Mouse (Mus musculus): ENCODE data around the gene Snrpd2. TPM values are rescaled to one million over a fixed set of nuclear protein-coding genes. Genes with fewer than 3 reads are reported as not detected.

Snrpd2 gene
- polyA plus RNA-seq, 1 experiment = 192 TPM

DNA sequence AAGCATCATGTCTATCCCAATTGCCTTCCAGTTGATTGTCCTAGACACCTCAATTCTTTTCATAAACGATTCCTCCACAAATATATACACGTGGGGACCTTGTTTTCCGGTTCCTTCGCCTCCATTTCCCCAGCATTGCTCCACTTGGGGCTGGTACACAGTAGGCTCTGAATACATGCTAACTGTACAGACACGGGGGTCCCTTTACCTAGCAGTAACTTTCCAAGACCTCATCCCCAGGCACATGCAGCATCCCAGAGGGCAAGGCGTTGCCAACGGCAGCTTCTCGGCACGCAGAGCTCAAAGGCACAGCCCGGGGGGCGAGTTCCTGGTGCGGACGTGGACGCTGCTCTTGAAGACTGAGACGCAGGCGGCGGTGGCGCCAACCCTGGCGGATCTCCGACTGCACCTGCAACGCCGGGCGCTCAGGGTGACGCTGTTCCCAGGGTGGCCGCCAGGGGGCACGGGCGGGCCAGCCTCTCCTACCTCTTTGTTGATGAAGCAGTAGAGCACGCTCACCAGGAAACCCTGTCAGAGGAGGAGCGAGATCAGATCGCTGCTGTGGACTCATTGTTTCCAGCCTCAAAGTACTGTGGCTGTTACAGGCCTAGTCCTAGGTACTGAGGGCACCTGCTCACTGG is 7.8 kb downstream of the Snrpd2 start:
- peak; percentile 50 for TF ChIP-seq POLR2AphosphoS2 (IDR thresholded peaks at IDR 0.05; ENCODE audit: insufficient read length, low read depth)
- TF ChIP-seq REST (IDR thresholded peaks at IDR 0.05; ENCODE audit: insufficient read depth, insufficient read length) = no peak
- Histone ChIP-seq H3K36me3 (ENCODE audit: control insufficient read depth, insufficient read depth) (peaks cover 6% of the 10 kb centered on the region), H3K4me3 (no peak overlapping the region), H3K27me3 (ENCODE audit: control insufficient read depth, insufficient read depth, insufficient read length) (no peaks in the 10 kb centered on the region), H3K4me2 (ENCODE audit: low read depth) (no peak overlapping the region), H3ac (ENCODE audit: control insufficient read depth, insufficient read length) (no peak overlapping the region), H3K79me2 (ENCODE audit: control insufficient read depth, insufficient read depth) (no peaks in the 10 kb centered on the region)

DNA sequence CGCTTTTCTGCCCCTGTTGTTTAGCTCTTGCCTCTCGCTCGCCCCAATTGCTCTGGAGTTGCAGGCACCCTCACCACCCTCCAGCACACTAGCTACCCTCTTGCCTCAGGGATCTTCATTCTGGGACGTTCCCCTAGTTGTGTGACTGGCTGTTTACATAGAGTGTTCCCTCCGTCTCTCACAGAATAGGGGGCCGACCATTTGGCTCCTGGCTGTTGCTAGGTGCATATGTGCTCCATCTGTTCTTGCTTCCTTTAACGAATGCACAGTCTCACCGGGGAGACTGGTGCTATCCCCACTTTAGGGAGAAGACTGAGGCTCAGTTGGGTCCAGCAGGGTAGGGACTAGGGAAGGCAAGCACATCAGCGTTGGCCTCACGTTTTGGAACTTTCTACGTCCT is 9.1 kb downstream of the Snrpd2 start:
- Histone ChIP-seq H3K4me2 (ENCODE audit: low read depth) (no peak overlapping the region), H3K36me3 (ENCODE audit: control insufficient read depth, insufficient read depth) (peaks cover 5% of the 10 kb centered on the region), H3ac (ENCODE audit: control insufficient read depth, insufficient read length) (no peak overlapping the region), H3K4me3 (no peak overlapping the region), H3K27me3 (ENCODE audit: control insufficient read depth, insufficient read depth, insufficient read length) (no peaks in the 10 kb centered on the region), H3K79me2 (ENCODE audit: control insufficient read depth, insufficient read depth) (no peaks in the 10 kb centered on the region)
- TF ChIP-seq MYOD1 (IDR thresholded peaks at IDR 0.05; ENCODE audit: control insufficient read depth in 1 of 3, insufficient read length in 2 of 3, low read depth in 2 of 3) (no peak), SRF (IDR thresholded peaks at IDR 0.05; ENCODE audit: control insufficient read depth, insufficient read length, low read depth) (no peak), REST (IDR thresholded peaks at IDR 0.05; ENCODE audit: insufficient read depth, insufficient read length) (no peak), TCF3 (IDR thresholded peaks at IDR 0.05; ENCODE audit: insufficient read length, low read depth) (no peak), POLR2A (IDR thresholded peaks at IDR 0.05; ENCODE audit: insufficient read length, low read depth) (no peak), USF1 (IDR thresholded peaks at IDR 0.05; ENCODE audit: low read depth) (no peak), POLR2AphosphoS2 (IDR thresholded peaks at IDR 0.05; ENCODE audit: insufficient read length, low read depth) (no peak), CEBPB (IDR thresholded peaks at IDR 0.05; ENCODE audit: insufficient read depth, poor library complexity, severe bottlenecking) (no peak), MAX (IDR thresholded peaks at IDR 0.05; ENCODE audit: low read depth) (no peak), E2F4 (IDR thresholded peaks at IDR 0.05; ENCODE audit: insufficient read depth) (no peak), MYOG (IDR thresholded peaks at IDR 0.05; ENCODE audit: control insufficient read depth in 1 of 3, insufficient read depth in 1 of 3, insufficient read length in 2 of 3, low read depth in 2 of 3) (no peak), TCF12 (IDR thresholded peaks at IDR 0.05; ENCODE audit: insufficient read depth, poor library complexity, severe bottlenecking) (no peak)

DNA sequence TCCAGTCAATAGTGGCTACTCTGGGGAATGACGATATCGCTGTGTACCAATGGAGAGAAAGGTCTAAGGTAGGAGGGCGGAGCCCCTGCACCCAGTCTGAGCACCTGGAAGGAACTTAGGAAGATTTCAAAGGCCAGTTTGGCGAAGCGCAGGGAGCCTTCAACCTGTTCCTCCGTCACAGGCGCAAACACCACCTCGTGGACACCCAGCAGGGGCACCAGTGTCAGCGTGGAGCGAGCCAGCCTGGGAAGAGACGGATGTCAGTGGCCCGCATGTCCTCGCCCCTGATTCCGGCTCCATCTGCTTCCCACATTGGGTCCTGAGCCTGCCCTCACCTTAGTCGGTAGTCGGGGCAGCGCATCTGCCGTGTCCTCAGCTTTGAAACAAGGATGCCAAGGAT is 9.9 kb downstream of the Snrpd2 start:
- H3K79me2 ChIP-seq (ENCODE audit: control insufficient read depth, insufficient read depth) = no peaks in the 10 kb centered on the region
- TF ChIP-seq USF1 (IDR thresholded peaks at IDR 0.05; ENCODE audit: low read depth) (no peak), MYOD1 (IDR thresholded peaks at IDR 0.05; ENCODE audit: control insufficient read depth in 1 of 3, insufficient read length in 2 of 3, low read depth in 2 of 3) (no peak), MAX (IDR thresholded peaks at IDR 0.05; ENCODE audit: low read depth) (no peak), CEBPB (IDR thresholded peaks at IDR 0.05; ENCODE audit: insufficient read depth, poor library complexity, severe bottlenecking) (no peak), MYOG (IDR thresholded peaks at IDR 0.05; ENCODE audit: control insufficient read depth in 1 of 3, insufficient read depth in 1 of 3, insufficient read length in 2 of 3, low read depth in 2 of 3) (no peak), POLR2A (IDR thresholded peaks at IDR 0.05; ENCODE audit: insufficient read length, low read depth) (no peak), REST (IDR thresholded peaks at IDR 0.05; ENCODE audit: insufficient read depth, insufficient read length) (no peak), SRF (IDR thresholded peaks at IDR 0.05; ENCODE audit: control insufficient read depth, insufficient read length, low read depth) (no peak), POLR2AphosphoS2 (IDR thresholded peaks at IDR 0.05; ENCODE audit: insufficient read length, low read depth) (no peak), E2F4 (IDR thresholded peaks at IDR 0.05; ENCODE audit: insufficient read depth) (no peak), TCF12 (IDR thresholded peaks at IDR 0.05; ENCODE audit: insufficient read depth, poor library complexity, severe bottlenecking) (no peak), TCF3 (IDR thresholded peaks at IDR 0.05; ENCODE audit: insufficient read length, low read depth) (no peak)
- no peaks in the 10 kb centered on the region for H3K27me3 ChIP-seq (ENCODE audit: control insufficient read depth, insufficient read depth, insufficient read length)
- H3K4me2 ChIP-seq (ENCODE audit: low read depth) = no peak overlapping the region
- H3K4me3 ChIP-seq = no peak overlapping the region
- H3ac ChIP-seq (ENCODE audit: control insufficient read depth, insufficient read length) = no peak overlapping the region
- no peaks in the 10 kb centered on the region for H3K36me3 ChIP-seq (ENCODE audit: control insufficient read depth, insufficient read depth)

DNA sequence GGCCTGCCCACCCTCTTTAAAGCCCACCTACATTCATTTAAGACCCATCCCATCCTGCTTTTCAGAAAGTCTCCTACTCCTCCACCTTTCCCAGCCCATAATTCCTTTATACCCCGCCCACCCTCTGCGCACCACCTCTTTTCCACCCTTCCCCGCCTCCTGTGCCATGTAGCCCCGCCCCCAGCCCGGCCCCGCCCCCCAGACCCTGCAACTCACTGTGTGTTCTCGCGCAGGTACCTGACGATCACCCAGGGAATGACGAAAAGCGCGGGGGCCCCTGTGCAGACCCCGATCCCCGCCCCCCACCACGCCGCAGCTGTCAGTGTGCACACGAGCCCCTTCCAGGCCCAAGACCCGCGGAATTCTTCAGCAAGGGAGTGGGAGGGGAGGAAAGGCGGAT is 10.6 kb downstream of the Snrpd2 start:
- no peak for TF ChIP-seq SRF (IDR thresholded peaks at IDR 0.05; ENCODE audit: control insufficient read depth, insufficient read length, low read depth)
- no peak for TF ChIP-seq MYOD1 (IDR thresholded peaks at IDR 0.05; ENCODE audit: control insufficient read depth in 1 of 3, insufficient read length in 2 of 3, low read depth in 2 of 3)
- TF ChIP-seq USF1 (IDR thresholded peaks at IDR 0.05; ENCODE audit: low read depth) = no peak
- TF ChIP-seq MYOG (IDR thresholded peaks at IDR 0.05; ENCODE audit: control insufficient read depth in 1 of 3, insufficient read depth in 1 of 3, insufficient read length in 2 of 3, low read depth in 2 of 3) = no peak
- TF ChIP-seq REST (IDR thresholded peaks at IDR 0.05; ENCODE audit: insufficient read depth, insufficient read length) = no peak
- TF ChIP-seq TCF12 (IDR thresholded peaks at IDR 0.05; ENCODE audit: insufficient read depth, poor library complexity, severe bottlenecking) = no peak
- no peak for TF ChIP-seq POLR2A (IDR thresholded peaks at IDR 0.05; ENCODE audit: insufficient read length, low read depth)
- TF ChIP-seq CEBPB (IDR thresholded peaks at IDR 0.05; ENCODE audit: insufficient read depth, poor library complexity, severe bottlenecking) = no peak
- TF ChIP-seq MAX (IDR thresholded peaks at IDR 0.05; ENCODE audit: low read depth) = no peak
- TF ChIP-seq POLR2AphosphoS2 (IDR thresholded peaks at IDR 0.05; ENCODE audit: insufficient read length, low read depth) = no peak
- no peak for TF ChIP-seq TCF3 (IDR thresholded peaks at IDR 0.05; ENCODE audit: insufficient read length, low read depth)
- TF ChIP-seq E2F4 (IDR thresholded peaks at IDR 0.05; ENCODE audit: insufficient read depth) = no peak
- H3K36me3 ChIP-seq (ENCODE audit: control insufficient read depth, insufficient read depth) = no peaks in the 10 kb centered on the region
- H3K27me3 ChIP-seq (ENCODE audit: control insufficient read depth, insufficient read depth, insufficient read length) = no peaks in the 10 kb centered on the region
- no peak overlapping the region for H3ac ChIP-seq (ENCODE audit: control insufficient read depth, insufficient read length)
- no peak overlapping the region for H3K4me2 ChIP-seq (ENCODE audit: low read depth)
- no peak overlapping the region for H3K4me3 ChIP-seq
- H3K79me2 ChIP-seq (ENCODE audit: control insufficient read depth, insufficient read depth) = no peaks in the 10 kb centered on the region

DNA sequence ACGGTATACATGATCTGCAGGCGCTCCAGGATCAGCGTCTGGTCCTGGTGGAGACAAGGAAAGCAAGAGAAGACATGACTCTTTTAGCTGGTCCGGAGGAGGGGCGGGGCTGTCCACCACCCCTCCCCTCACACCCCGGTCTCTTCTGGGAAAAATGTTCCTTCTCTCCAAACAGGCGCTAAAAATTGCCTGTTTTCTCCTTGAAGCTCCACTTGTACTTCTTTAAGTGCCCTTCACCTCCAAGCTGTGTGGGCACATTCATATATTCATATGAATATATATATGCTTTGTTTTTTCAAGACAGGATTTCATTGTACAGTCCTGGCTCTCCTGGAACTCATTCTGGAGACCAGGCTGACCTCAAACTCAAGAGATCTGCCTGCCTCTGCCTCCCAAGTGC is 13.4 kb downstream of the Snrpd2 start:
- no peaks in the 10 kb centered on the region for H3K27me3 ChIP-seq (ENCODE audit: control insufficient read depth, insufficient read depth, insufficient read length)
- H3ac ChIP-seq (ENCODE audit: control insufficient read depth, insufficient read length) = no peak overlapping the region
- H3K36me3 ChIP-seq (ENCODE audit: control insufficient read depth, insufficient read depth) = no peaks in the 10 kb centered on the region
- H3K79me2 ChIP-seq (ENCODE audit: control insufficient read depth, insufficient read depth) = no peaks in the 10 kb centered on the region
- TF ChIP-seq REST (IDR thresholded peaks at IDR 0.05; ENCODE audit: insufficient read depth, insufficient read length) (no peak), MYOD1 (IDR thresholded peaks at IDR 0.05; ENCODE audit: control insufficient read depth in 1 of 3, insufficient read length in 2 of 3, low read depth in 2 of 3) (no peak), CEBPB (IDR thresholded peaks at IDR 0.05; ENCODE audit: insufficient read depth, poor library complexity, severe bottlenecking) (no peak), TCF3 (IDR thresholded peaks at IDR 0.05; ENCODE audit: insufficient read length, low read depth) (no peak), USF1 (IDR thresholded peaks at IDR 0.05; ENCODE audit: low read depth) (no peak), POLR2A (IDR thresholded peaks at IDR 0.05; ENCODE audit: insufficient read length, low read depth) (no peak), MYOG (IDR thresholded peaks at IDR 0.05; ENCODE audit: control insufficient read depth in 1 of 3, insufficient read depth in 1 of 3, insufficient read length in 2 of 3, low read depth in 2 of 3) (no peak), POLR2AphosphoS2 (IDR thresholded peaks at IDR 0.05; ENCODE audit: insufficient read length, low read depth) (no peak), SRF (IDR thresholded peaks at IDR 0.05; ENCODE audit: control insufficient read depth, insufficient read length, low read depth) (no peak), E2F4 (IDR thresholded peaks at IDR 0.05; ENCODE audit: insufficient read depth) (no peak), TCF12 (IDR thresholded peaks at IDR 0.05; ENCODE audit: insufficient read depth, poor library complexity, severe bottlenecking) (no peak), MAX (IDR thresholded peaks at IDR 0.05; ENCODE audit: low read depth) (no peak)
- H3K4me3 ChIP-seq = no peak overlapping the region
- no peak overlapping the region for H3K4me2 ChIP-seq (ENCODE audit: low read depth)

All from myocyte (in vitro differentiated cells).